Mouse (Mus musculus) MEL (cell line): ENCODE results near the gene Rufy3. TPM values are rescaled to one million over a fixed set of nuclear protein-coding genes. Genes with fewer than 3 reads are reported as not detected.

Source experiments
- DNase-seq: peaks from one replicate; pipeline ENCODE4 v3.0.0; 2011; ENCODE audit warnings: low read depth, low spot score
- H3K27ac ChIP-seq: 2 replicates; pipeline ENCODE4 v1.5.1; 2012; ENCODE audit warnings: low read depth, mild to moderate bottlenecking, control low read depth, low read length, moderate library complexity; ENCODE audit not compliant: control insufficient read depth
- H3K27me3 ChIP-seq, 2 experiments: fragments of 150-350 bp in 1 of 2; sonication (generic) in 1 of 2; 2 replicates each; pipeline ENCODE4 v1.6.1; 2012; ENCODE audit warnings: low read length in 2 of 2, mild to moderate bottlenecking in 2 of 2, improper control_type of control experiment in 1 of 2, moderate library complexity in 1 of 2; ENCODE audit not compliant: insufficient read depth in 2 of 2, control insufficient read depth in 1 of 2
- H3K36me3 ChIP-seq, 2 experiments: 2 replicates each; pipeline ENCODE4 v1.6.1; 2012 to 2014; ENCODE audit warnings: low read length in 2 of 2, improper control_type of control experiment in 1 of 2, inconsistent platforms in 1 of 2, mild to moderate bottlenecking in 1 of 2; ENCODE audit not compliant: insufficient read depth in 2 of 2, control insufficient read depth in 1 of 2
- H3K4me1 ChIP-seq, 2 experiments: fragments of 150-350 bp in 1 of 2; sonication (generic) in 1 of 2; 2 replicates each; pipeline ENCODE4 v1.6.1; 2012; ENCODE audit warnings: low read length in 2 of 2, improper control_type of control experiment in 1 of 2, mild to moderate bottlenecking in 1 of 2; ENCODE audit not compliant: insufficient read depth in 2 of 2, control insufficient read depth in 1 of 2
- H3K4me3 ChIP-seq, 2 experiments: fragments of 150-350 bp in 1 of 2; sonication (generic) in 1 of 2; 2 replicates each; pipeline ENCODE4 v1.5.1; 2012; ENCODE audit warnings: low read depth in 2 of 2, low read length in 2 of 2, mild to moderate bottlenecking in 2 of 2, moderate library complexity in 2 of 2, control low read depth in 1 of 2, improper control_type of control experiment in 1 of 2; ENCODE audit not compliant: control insufficient read depth in 1 of 2, insufficient read depth in 1 of 2
- H3K79me2 ChIP-seq: 2 replicates; pipeline ENCODE4 v1.6.1; 2012; ENCODE audit warnings: mild to moderate bottlenecking, low read length, moderate library complexity; ENCODE audit not compliant: control insufficient read depth, poor library complexity, insufficient read depth
- H3K9ac ChIP-seq: 2 replicates; pipeline ENCODE4 v1.6.1; 2012; ENCODE audit warnings: low read depth, mild to moderate bottlenecking, control low read depth, low read length, moderate library complexity; ENCODE audit not compliant: control insufficient read depth, poor library complexity, severe bottlenecking
- H3K9me3 ChIP-seq: fragments of 150-350 bp; sonication (generic); replicated peaks from 2 replicates; pipeline ENCODE4 v1.6.1; 2012; ENCODE audit warnings: mild to moderate bottlenecking, low read length, improper control_type of control experiment, moderate library complexity; ENCODE audit not compliant: insufficient read depth
- CHD1 ChIP-seq: IDR thresholded peaks from 2 replicates; pipeline ENCODE4 v1.6.1; 2012; ENCODE audit warnings: low read depth, mild to moderate bottlenecking, inconsistent platforms, low read length, improper control_type of control experiment
- E2F4 ChIP-seq: IDR thresholded peaks from 2 replicates; pipeline ENCODE4 v1.6.1; 2011; ENCODE audit warnings: low read depth, low read length, improper control_type of control experiment, borderline replicate concordance
- EP300 ChIP-seq, 2 experiments: IDR thresholded peaks; 2 replicates each; pipeline ENCODE4 v1.6.1; 2011; ENCODE audit warnings: improper control_type of control experiment in 2 of 2, low read length in 2 of 2, low read depth in 1 of 2, mild to moderate bottlenecking in 1 of 2
- GABPA ChIP-seq: IDR thresholded peaks from 2 replicates; pipeline ENCODE4 v1.6.1; 2012; ENCODE audit warnings: low read depth, mild to moderate bottlenecking, inconsistent platforms, low read length, improper control_type of control experiment, moderate library complexity
- GATA1 ChIP-seq: IDR thresholded peaks from 2 replicates; pipeline ENCODE4 v1.6.1; 2011; ENCODE audit warnings: low read depth, low read length, improper control_type of control experiment
- KAT2A ChIP-seq: conservative IDR thresholded peaks from 2 replicates; pipeline ENCODE4 v1.6.1; 2012; ENCODE audit warnings: low read depth, low read length, improper control_type of control experiment, inconsistent platforms
- MAFK ChIP-seq: IDR thresholded peaks from 2 replicates; pipeline ENCODE4 v1.6.1; 2011; ENCODE audit warnings: low read depth, mild to moderate bottlenecking, low read length, improper control_type of control experiment, borderline replicate concordance
- MAX ChIP-seq: IDR thresholded peaks from 2 replicates; pipeline ENCODE4 v1.6.1; 2011; ENCODE audit warnings: low read length, improper control_type of control experiment
- MEF2A ChIP-seq: IDR thresholded peaks from 2 replicates; pipeline ENCODE4 v1.6.1; 2014; ENCODE audit warnings: low read depth, mild to moderate bottlenecking, inconsistent platforms, low read length, improper control_type of control experiment; ENCODE audit not compliant: poor library complexity, insufficient replicate concordance, severe bottlenecking; ENCODE audit errors: extremely low read depth
- MXI1 ChIP-seq: IDR thresholded peaks from 2 replicates; pipeline ENCODE4 v1.6.1; 2011; ENCODE audit warnings: mild to moderate bottlenecking, low read depth, low read length, improper control_type of control experiment
- MYB ChIP-seq: IDR thresholded peaks from 2 replicates; pipeline ENCODE4 v1.6.1; 2011; ENCODE audit warnings: mild to moderate bottlenecking, low read depth, low read length, improper control_type of control experiment
- MYC ChIP-seq: IDR thresholded peaks from 2 replicates; pipeline ENCODE4 v1.6.1; 2011; ENCODE audit warnings: low read depth, mild to moderate bottlenecking, low read length, improper control_type of control experiment, moderate library complexity
- NELFE ChIP-seq: IDR thresholded peaks from 2 replicates; pipeline ENCODE4 v1.6.1; 2011; ENCODE audit warnings: low read depth, low read length, improper control_type of control experiment
- POLR2A ChIP-seq, 2 experiments: IDR thresholded peaks; 2 replicates each; pipeline ENCODE4 v1.6.1; 2011 to 2012; ENCODE audit warnings: low read length in 2 of 2, mild to moderate bottlenecking in 2 of 2, control low read depth in 1 of 2, improper control_type of control experiment in 1 of 2, low read depth in 1 of 2, moderate library complexity in 1 of 2; ENCODE audit not compliant: control insufficient read depth in 1 of 2, insufficient read depth in 1 of 2, poor library complexity in 1 of 2
- POLR2AphosphoS5 ChIP-seq: IDR thresholded peaks from 2 replicates; pipeline ENCODE4 v1.6.1; 2012; ENCODE audit warnings: low read depth, borderline replicate concordance, mild to moderate bottlenecking, inconsistent platforms, low read length, moderate library complexity, mixed read lengths
- RCOR1 ChIP-seq: IDR thresholded peaks from 2 replicates; pipeline ENCODE4 v1.6.1; 2012; ENCODE audit warnings: low read depth, mild to moderate bottlenecking, inconsistent platforms, low read length, improper control_type of control experiment
- SIN3A ChIP-seq: IDR thresholded peaks from 2 replicates; pipeline ENCODE4 v1.6.1; 2012; ENCODE audit warnings: low read length, improper control_type of control experiment, inconsistent platforms
- SMC3 ChIP-seq: IDR thresholded peaks from 2 replicates; pipeline ENCODE4 v1.6.1; 2011; ENCODE audit warnings: low read depth, low read length, improper control_type of control experiment
- TBP ChIP-seq: IDR thresholded peaks from 2 replicates; pipeline ENCODE4 v1.8.0; 2011; ENCODE audit warnings: low read depth, low read length, improper control_type of control experiment
- TCF12 ChIP-seq: IDR thresholded peaks from 2 replicates; pipeline ENCODE4 v1.6.1; 2014; ENCODE audit warnings: low read depth, mild to moderate bottlenecking, inconsistent platforms, low read length, improper control_type of control experiment, moderate library complexity
- USF1 ChIP-seq: IDR thresholded peaks from 2 replicates; pipeline ENCODE4 v1.6.1; 2014; ENCODE audit warnings: low read depth, mild to moderate bottlenecking, inconsistent platforms, low read length, improper control_type of control experiment, moderate library complexity
- ZKSCAN1 ChIP-seq: IDR thresholded peaks from 2 replicates; pipeline ENCODE4 v1.6.1; 2012; ENCODE audit warnings: low read depth, mild to moderate bottlenecking, inconsistent platforms, low read length, improper control_type of control experiment, moderate library complexity
- ZMIZ1 ChIP-seq: IDR thresholded peaks from 2 replicates; pipeline ENCODE4 v1.6.1; 2012; ENCODE audit warnings: low read depth, mild to moderate bottlenecking, inconsistent platforms, low read length, improper control_type of control experiment, moderate library complexity
- polyA plus RNA-seq, 2 experiments: library from polyadenylated mRNA; stranded (reverse) in 1 of 2; unstranded in 1 of 2; fragments of >175 nt in 1 of 2; fragments of >200 nt in 1 of 2; gene quantifications; 2 replicates each; pipeline versions ENCODE4 v1.2.1 to v1.2.4; 2012; ENCODE audit warnings: low replicate concordance in 2 of 2, low read depth in 1 of 2; ENCODE audit not compliant: insufficient read length in 2 of 2, insufficient read depth in 1 of 2, missing spikeins in 1 of 2
- total RNA-seq: library from RNA; depleted of rRNA; stranded (reverse); fragments of 300-350 nt; gene quantifications from 2 replicates; pipeline ENCODE4 v1.2.3, GENCODE M21; 2012

Rufy3 gene
- total and polyA plus RNA-seq, 3 experiments: 3.2 to 5.7 TPM; not detected in 1

DNA sequence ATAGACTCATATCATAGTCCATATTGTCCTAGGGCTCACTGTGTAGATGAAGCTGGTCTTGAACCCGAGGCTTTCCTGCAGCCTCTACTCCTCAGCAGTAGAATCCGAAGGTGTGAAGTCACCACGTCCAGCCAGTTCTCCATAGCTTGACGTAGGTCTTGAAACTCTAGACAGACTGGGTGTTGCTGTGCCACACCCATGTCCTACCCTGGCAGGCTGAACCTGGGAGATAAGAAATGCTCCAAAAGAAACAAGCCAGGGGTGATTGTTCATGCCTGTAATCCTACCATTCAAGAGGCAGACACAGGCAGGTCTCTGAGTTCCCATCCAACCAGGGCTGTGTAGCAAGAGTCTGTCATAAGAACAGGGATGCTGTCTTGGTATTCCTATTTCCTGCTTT lies 62.7 kb downstream of the Rufy3 start (continued):
- TF ChIP-seq GABPA (no peak), MEF2A (no peak), MAX (0 out of 2 replicates have a peak, but pooled peaks have one; percentile 39), TCF12 (peak; percentile 45; the same call in 1 of the 2 replicates), MXI1 (no peak), USF1 (no peak), POLR2AphosphoS5 (no peak), SIN3A (no peak)
- TF ChIP-seq, all 39 proteins: peak for 7

DNA sequence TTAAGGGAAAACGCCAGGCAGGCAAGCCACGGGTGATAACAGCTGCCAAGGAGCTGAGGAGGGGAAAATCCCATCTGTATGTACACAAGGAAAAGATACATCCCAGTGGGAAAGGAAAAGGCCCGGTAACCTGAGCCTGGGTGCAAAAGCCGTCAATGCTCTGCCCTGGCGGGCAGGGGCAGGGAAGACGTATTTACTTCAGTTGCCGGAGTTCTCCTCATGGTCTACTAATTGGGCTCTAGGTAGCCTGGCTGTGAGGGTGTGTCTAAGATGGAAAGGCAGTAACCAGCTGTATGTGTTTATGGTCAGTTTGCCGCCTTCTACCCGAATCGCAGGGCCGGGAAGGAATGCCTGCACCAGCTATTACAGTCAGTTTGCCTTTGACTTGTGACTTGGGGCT lies 64.3 kb downstream of the Rufy3 start:
- no peak for DNase-seq
- H3K4me1 ChIP-seq: peaks cover 3 to 14% of the 10 kb centered on the region in 2 experiments
- H3K4me3 ChIP-seq: no peak overlapping the region
- H3K9me3 ChIP-seq: no peaks in the 10 kb centered on the region
- H3K27me3 ChIP-seq: no peaks in the 10 kb centered on the region
- H3K9ac ChIP-seq: no peak overlapping the region
- no peaks in the 10 kb centered on the region for H3K79me2 ChIP-seq
- TF ChIP-seq TBP (no peak), RCOR1 (no peak), EP300 (IDR thresholded peaks at IDR 0.05; ENCODE audit: low read depth in 1 of 2, low read length in 2 of 2) (no peak), MXI1 (no peak), POLR2A (IDR thresholded peaks at IDR 0.05; ENCODE audit: control insufficient read depth in 1 of 2, insufficient read depth in 1 of 2, low read depth in 1 of 2, low read length in 2 of 2, poor library complexity in 1 of 2) (no peak), NELFE (no peak), POLR2AphosphoS5 (no peak), MEF2A (no peak), USF1 (no peak), E2F4 (no peak), CHD1 (no peak), MYB (no peak), ZKSCAN1 (no peak), ZMIZ1 (no peak)
- H3K27ac ChIP-seq: no peak overlapping the region
- H3K36me3 ChIP-seq: peaks cover 0 to 18% of the 10 kb centered on the region in 2 experiments; a peak in 2 of 4 replicates

- H3K27me3 ChIP-seq: no peaks in the 10 kb centered on the region
- TF ChIP-seq MYC (no peak), E2F4 (no peak), KAT2A (no peak), CHD1 (no peak), GATA1 (no peak), ZMIZ1 (no peak), MAFK (no peak), TCF12 (no peak), POLR2A (IDR thresholded peaks at IDR 0.05; ENCODE audit: control insufficient read depth in 1 of 2, insufficient read depth in 1 of 2, low read depth in 1 of 2, low read length in 2 of 2, poor library complexity in 1 of 2) (no peak), SMC3 (no peak)
- no peak for DNase-seq
- no peak overlapping the region for H3K9ac ChIP-seq
- peaks cover 0 to 18% of the 10 kb centered on the region in 2 experiments; a peak in 2 of 4 replicates for H3K36me3 ChIP-seq
- H3K27ac ChIP-seq: no peak overlapping the region
- no peaks in the 10 kb centered on the region for H3K9me3 ChIP-seq
- H3K4me3 ChIP-seq: no peak overlapping the region
- H3K4me1 ChIP-seq: peaks cover 3 to 14% of the 10 kb centered on the region in 2 experiments
- no peaks in the 10 kb centered on the region for H3K79me2 ChIP-seq
Measured at GRCm38 (mm10) chr5:88629987-88630386, 65.1 kb downstream of the Rufy3 start.
